Mouse (Mus musculus): ENCODE measurements around the gene Fam98a.

Gene Fam98a

GRCm38 (mm10) chr17:75521236-75521842 is 30.4 kb downstream of the Fam98a start:
- no peak for DNase-seq (ENCODE audit: low read depth, low spot score)

DNA sequence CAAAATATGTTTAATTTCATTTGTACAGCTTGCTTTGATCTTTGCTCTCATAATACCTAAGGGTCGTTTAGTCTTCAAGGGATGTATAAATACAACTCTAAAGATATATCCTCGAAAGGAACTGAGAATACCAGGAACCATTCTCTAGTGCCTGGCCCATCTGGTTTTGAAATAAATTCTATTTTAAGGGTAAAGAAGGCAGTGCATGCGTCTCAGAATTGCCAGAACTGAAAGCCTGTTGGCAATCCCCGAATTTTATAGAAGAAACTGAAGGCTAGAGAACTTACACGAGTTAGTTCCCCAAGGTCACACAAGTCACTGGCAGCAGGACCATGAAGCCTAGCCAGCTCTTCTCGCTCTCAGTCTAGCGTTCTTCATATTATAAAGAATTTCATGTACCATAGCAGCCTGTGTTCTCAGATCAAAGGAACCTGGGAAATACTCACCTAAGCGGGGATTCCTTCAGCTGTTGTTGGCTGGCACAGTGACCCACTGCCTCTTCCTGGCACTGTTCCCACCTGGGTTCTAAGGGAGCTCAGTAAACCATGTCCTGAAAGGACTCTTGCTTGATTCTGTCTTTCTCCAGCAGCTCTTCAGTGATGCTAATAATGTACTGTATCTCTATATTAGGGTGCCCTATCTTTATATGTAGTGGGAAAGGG is 32.4 kb downstream of the Fam98a start:
- no peak for DNase-seq (ENCODE audit: low read depth, low spot score)

GRCm38 (mm10) chr17:75518181-75518901 is 33.4 kb downstream of the Fam98a start:
- DNase-seq (ENCODE audit: low read depth, low spot score) = no peak

DNA sequence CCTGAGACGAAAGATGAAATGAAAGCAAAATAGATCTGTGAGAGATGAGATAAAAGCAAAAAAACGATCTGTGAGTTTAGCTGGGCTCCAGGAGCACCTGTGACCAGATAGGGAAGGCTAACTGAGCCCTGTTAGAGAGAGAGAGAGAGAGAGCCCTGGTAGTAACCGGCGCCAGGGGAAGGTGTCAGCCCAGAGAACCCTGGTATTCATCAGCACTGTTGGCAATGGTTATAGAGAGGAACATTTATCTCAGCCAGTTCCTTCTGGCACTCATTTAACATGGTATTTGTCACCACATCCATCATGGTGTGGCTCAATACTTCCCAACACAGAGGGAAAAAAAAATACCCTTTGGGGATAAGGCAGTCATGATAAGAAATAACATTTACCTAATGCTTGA is 35.2 kb downstream of the Fam98a start:
- DNase-seq (ENCODE audit: low read depth, low spot score) = no peak

- no peak for DNase-seq (ENCODE audit: low read depth, low spot score)
These were observed 42.5 kb downstream of the Fam98a start for GRCm38 (mm10) chr17:75509257-75509656.

GRCm38 (mm10) chr17:75506708-75507641 is 44.8 kb downstream of the Fam98a start:
- DNase-seq (ENCODE audit: low read depth, low spot score) = no peak

GRCm38 (mm10) chr17:75506097-75506675 is 45.6 kb downstream of the Fam98a start:
- DNase-seq (ENCODE audit: low read depth, low spot score) = no peak

DNA sequence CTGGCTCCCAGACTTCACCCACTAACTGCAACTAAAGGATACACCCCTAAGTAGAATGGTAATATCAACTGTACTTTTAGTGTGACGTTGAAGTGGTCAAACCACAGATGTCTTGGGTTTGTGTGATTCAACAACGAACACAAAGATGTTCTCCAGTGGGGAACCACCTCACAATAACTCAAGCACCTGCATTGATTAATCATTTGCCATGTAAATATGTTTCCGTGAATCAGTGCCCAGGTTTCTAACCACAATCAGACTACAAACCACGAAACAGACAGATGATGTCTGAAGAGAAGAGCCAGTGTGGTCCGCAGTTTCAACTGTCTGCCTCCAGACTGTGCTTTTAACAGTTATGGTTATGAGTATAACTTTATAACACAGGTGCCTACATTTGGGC is 46.7 kb downstream of the Fam98a start:
- no peak for DNase-seq (ENCODE audit: low read depth, low spot score)

DNA sequence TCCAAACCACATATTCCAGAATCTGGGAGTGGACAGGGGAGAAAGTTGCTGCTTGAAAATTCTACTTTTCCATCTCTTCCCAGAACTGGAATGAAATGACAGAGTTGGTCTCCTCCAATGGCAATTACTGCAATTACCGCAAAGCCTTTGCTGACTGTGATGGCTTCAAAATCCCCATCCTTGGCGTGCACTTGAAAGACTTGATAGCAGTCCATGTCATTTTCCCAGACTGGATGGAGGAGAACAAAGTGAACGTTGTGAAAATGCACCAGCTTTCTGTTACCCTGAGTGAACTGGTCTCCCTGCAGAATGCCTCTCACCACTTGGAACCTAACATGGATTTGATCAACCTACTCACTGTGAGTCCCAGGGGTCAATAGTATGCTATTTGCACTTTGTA is 48.7 kb downstream of the Fam98a start:
- no peak for DNase-seq (ENCODE audit: low read depth, low spot score)

DNA sequence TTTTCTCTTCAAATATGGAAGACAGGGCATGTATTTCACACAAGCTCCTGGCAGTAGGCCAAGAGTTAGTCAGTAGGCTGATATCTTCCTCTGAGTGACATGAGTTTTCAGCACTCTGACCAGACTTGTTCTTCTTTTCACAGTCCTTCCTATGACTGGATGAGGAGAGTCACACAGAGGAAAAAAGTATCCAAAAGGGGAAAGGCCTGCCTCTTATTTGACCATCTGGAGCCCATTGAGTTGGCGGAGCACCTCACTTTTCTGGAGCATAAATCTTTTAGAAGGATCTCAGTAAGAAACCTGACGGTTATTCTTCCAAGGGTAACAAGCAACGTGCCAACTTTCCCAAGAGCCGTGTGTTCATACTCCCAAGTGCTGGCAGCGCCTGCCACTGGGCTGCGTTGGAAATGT is 53.5 kb downstream of the Fam98a start:
- DNase-seq (ENCODE audit: low read depth, low spot score) = no peak

GRCm38 (mm10) chr17:75495213-75495612 is 56.5 kb downstream of the Fam98a start:
- no peak for DNase-seq (ENCODE audit: low read depth, low spot score)

Data from embryo, embryonic 11.5 days (tissue).